Mouse (Mus musculus) bone marrow macrophage, adult 2 months (primary cell): ENCODE measurements around the gene Dnm1.

Source experiments
- CTCF ChIP-seq: IDR thresholded peaks from 2 replicates; pipeline ENCODE4 v1.5.1; 2012; ENCODE audit warnings: low read depth, mild to moderate bottlenecking, low read length, moderate library complexity
- POLR2A ChIP-seq: IDR thresholded peaks from 2 replicates; pipeline ENCODE4 v1.6.1; 2012; ENCODE audit warnings: mild to moderate bottlenecking, low read depth, low read length, borderline replicate concordance

- TF ChIP-seq POLR2A = no peak
- TF ChIP-seq CTCF = no peak
Measured at GRCm38 (mm10) chr2:32306176-32306575, 47.0 kb downstream of the Dnm1 start.
